Mouse (Mus musculus): ENCODE measurements at regions not wholly inside any gene's neighbourhood (a gene's known extent, or its start where the extent isn't known, plus 50 kb on each side); places are given as distances from the start of the nearest gene placed in this dataset.
"Not testable (repeated sequence)": the region's sequence is repeated elsewhere in the genome, so short reads cannot be mapped to it uniquely, and the experiment has no call there.

- not testable (repeated sequence) for DNase-seq (ENCODE audit: low read depth, low spot score)
These were observed 112.1 kb upstream of the Sipa1l1 start for GRCm38 (mm10) chr12:82056782-82057611.

- DNase-seq (ENCODE audit: low read depth, low spot score) = no peak
These were observed 104.1 kb upstream of the Sipa1l1 start for GRCm38 (mm10) chr12:82064986-82065385.

- DNase-seq (ENCODE audit: low read depth, low spot score) = peak; percentile 32
These were observed 102.3 kb upstream of the Sipa1l1 start for GRCm38 (mm10) chr12:82066860-82067259.

- DNase-seq (ENCODE audit: low read depth, low spot score) = no peak
These were observed 99.5 kb upstream of the Sipa1l1 start for GRCm38 (mm10) chr12:82069621-82070020.

- DNase-seq (ENCODE audit: low read depth, low spot score) = no peak
These were observed 96.2 kb upstream of the Sipa1l1 start for GRCm38 (mm10) chr12:82072810-82073465.

- DNase-seq (ENCODE audit: low read depth, low spot score) = no peak
These were observed 93.5 kb upstream of the Sipa1l1 start for GRCm38 (mm10) chr12:82075479-82076221.

GRCm38 (mm10) chr12:82076766-82077165 lies 92.4 kb upstream of the Sipa1l1 start:
- DNase-seq (ENCODE audit: low read depth, low spot score) = no peak

GRCm38 (mm10) chr12:82077945-82078344 lies 91.2 kb upstream of the Sipa1l1 start:
- no peak for DNase-seq (ENCODE audit: low read depth, low spot score)

- DNase-seq (ENCODE audit: low read depth, low spot score) = no peak
These were observed 90.4 kb upstream of the Sipa1l1 start for GRCm38 (mm10) chr12:82078740-82079139.

- no peak for DNase-seq (ENCODE audit: low read depth, low spot score)
These were observed 88.8 kb upstream of the Sipa1l1 start for GRCm38 (mm10) chr12:82080196-82080880.

- not testable (repeated sequence) for DNase-seq (ENCODE audit: low read depth, low spot score)
These were observed 86.5 kb upstream of the Sipa1l1 start for GRCm38 (mm10) chr12:82082596-82082995.

GRCm38 (mm10) chr12:82085771-82086400 lies 83.2 kb upstream of the Sipa1l1 start:
- no peak for DNase-seq (ENCODE audit: low read depth, low spot score)

GRCm38 (mm10) chr12:82086441-82086840 lies 82.7 kb upstream of the Sipa1l1 start:
- no peak for DNase-seq (ENCODE audit: low read depth, low spot score)

- DNase-seq (ENCODE audit: low read depth, low spot score) = peak; percentile 65
These were observed 79.8 kb upstream of the Sipa1l1 start for GRCm38 (mm10) chr12:82089288-82089687.

GRCm38 (mm10) chr12:82093317-82093716 lies 75.8 kb upstream of the Sipa1l1 start:
- DNase-seq (ENCODE audit: low read depth, low spot score) = no peak

GRCm38 (mm10) chr12:82095396-82095795 lies 73.7 kb upstream of the Sipa1l1 start:
- DNase-seq (ENCODE audit: low read depth, low spot score) = no peak

GRCm38 (mm10) chr12:82097126-82097525 lies 72.0 kb upstream of the Sipa1l1 start:
- no peak for DNase-seq (ENCODE audit: low read depth, low spot score)

GRCm38 (mm10) chr12:82097620-82098019 lies 71.5 kb upstream of the Sipa1l1 start:
- no peak for DNase-seq (ENCODE audit: low read depth, low spot score)

- no peak for DNase-seq (ENCODE audit: low read depth, low spot score)
These were observed 64.9 kb upstream of the Sipa1l1 start for GRCm38 (mm10) chr12:82104211-82104610.

- DNase-seq (ENCODE audit: low read depth, low spot score) = no peak
These were observed 63.7 kb upstream of the Sipa1l1 start for GRCm38 (mm10) chr12:82105184-82106031.

Measured in ZHBTc4 (cell line).